Comparison of ENCODE assay signal across 8 mouse cellular contexts in genomic region chr10:17230040-17230818, GRCm38 (mm10).
DNase-seq lines count a peak whose midpoint lies in the region; ATAC-seq lines count a peak whose summit lies in the region.
"Had no signal": no experiment of that assay in that cellular context is flagged by ENCODE, and none has a peak within 500 bp of the region (broad histone marks: within the 10 kb centered on the region; RNA-seq: fewer than 3 reads in every experiment).

No protein-coding gene starts in this region.

- no peaks in the 10 kb centered on the region for H3K27me3 ChIP-seq in heart, embryonic 16.5 days (ENCODE audit: control insufficient read depth, insufficient read depth, low read length)
- H3K27me3 ChIP-seq in lung, embryonic 16.5 days (ENCODE audit: control insufficient read depth, insufficient read depth, low read depth, low read length): no peaks in the 10 kb centered on the region
- H3K27me3 ChIP-seq: liver, embryonic 15.5 days had no signal

- H3K9me3 ChIP-seq in heart, embryonic 16.5 days (replicated peaks; ENCODE audit: control insufficient read depth, low read length): no peaks in the 10 kb centered on the region
- H3K9me3 ChIP-seq in lung, embryonic 16.5 days (ENCODE audit: control insufficient read depth, low read length): no peaks in the 10 kb centered on the region
- H3K9me3 ChIP-seq: liver, embryonic 15.5 days had no signal

- H3K4me3 ChIP-seq in heart, embryonic 16.5 days (ENCODE audit: low read length): peak overlapping the region; percentile 5; the same call in 1 of the 2 replicates
- no peak overlapping the region for H3K4me3 ChIP-seq in lung, embryonic 16.5 days (ENCODE audit: low read length)
- H3K4me3 ChIP-seq: liver, embryonic 15.5 days had no signal

- ATAC-seq in heart, embryonic 16.5 days (replicated peaks; ENCODE audit: extremely low read depth, insufficient read depth, low FRiP score): peak; percentile 41
- ATAC-seq in lung, embryonic 16.5 days (ENCODE audit: low read depth): peak; percentile 92

- no peaks in the 10 kb centered on the region for H3K36me3 ChIP-seq in heart, embryonic 16.5 days (ENCODE audit: control insufficient read depth, insufficient read depth)
- H3K36me3 ChIP-seq in lung, embryonic 16.5 days (ENCODE audit: control insufficient read depth, insufficient read depth, low read length): no peaks in the 10 kb centered on the region
- H3K36me3 ChIP-seq: liver, embryonic 15.5 days had no signal

- H3K4me2 ChIP-seq in heart, embryonic 16.5 days (ENCODE audit: low read depth, low read length): peak overlapping the region; percentile 54
- H3K4me2 ChIP-seq in lung, embryonic 16.5 days (ENCODE audit: low read depth, low read length): peak overlapping the region; percentile 39
- H3K4me2 ChIP-seq: liver, embryonic 15.5 days had no signal

- H3K27ac ChIP-seq in heart, embryonic 16.5 days (ENCODE audit: low read length): peak overlapping the region; percentile 41
- peak overlapping the region; percentile 81 for H3K27ac ChIP-seq in lung, embryonic 16.5 days (ENCODE audit: low read length)
- H3K27ac ChIP-seq: liver, embryonic 15.5 days had no signal

- H3K4me1 ChIP-seq in heart, embryonic 16.5 days (ENCODE audit: control insufficient read depth, insufficient read depth, low read length): peaks cover 5% of the 10 kb centered on the region; the same call in 1 of the 2 replicates
- H3K4me1 ChIP-seq in lung, embryonic 16.5 days (replicated peaks; ENCODE audit: control insufficient read depth, insufficient read depth, low read length): peaks cover 5% of the 10 kb centered on the region
- H3K4me1 ChIP-seq: liver, embryonic 15.5 days had no signal

- DNase-seq in ZHBTc4 (ENCODE audit: low read depth, low spot score): peak; percentile 82
- peak; percentile 52 for DNase-seq in cerebellum, adult 9-10 months
- DNase-seq in testis, postnatal 10 days (ENCODE audit: low spot score): peak; percentile 49
- no peak for DNase-seq in left cerebral cortex, adult 9 months (ENCODE audit: low spot score in 2 of 2)
- DNase-seq in gastrocnemius, postnatal 10 days: no peak

- WGBS in heart, embryonic 16.5 days: 13% methylated on average over 16 of the region's 16 CpGs
- 12% methylated on average over 16 of the region's 16 CpGs for WGBS in lung, embryonic 16.5 days

- H3K9ac ChIP-seq in heart, embryonic 16.5 days (ENCODE audit: low read length): peak overlapping the region; percentile 40; the same call in 1 of the 2 replicates
- H3K9ac ChIP-seq in lung, embryonic 16.5 days (ENCODE audit: low read length): peak overlapping the region; percentile 31; the same call in 1 of the 2 replicates
- H3K9ac ChIP-seq: liver, embryonic 15.5 days had no signal

Comparison
In these comparisons a context has a peak if more than half of its experiments do, and no peak if none do; other contexts are left out.
1. DNase-seq: peak in ZHBTc4 (single experiment), cerebellum, adult 9-10 months (single experiment) and testis, postnatal 10 days (single experiment); none in left cerebral cortex, adult 9 months (0 of 2) and gastrocnemius, postnatal 10 days (single experiment).